12 mouse cellular contexts compared by ENCODE assay signal in the genomic region with DNA sequence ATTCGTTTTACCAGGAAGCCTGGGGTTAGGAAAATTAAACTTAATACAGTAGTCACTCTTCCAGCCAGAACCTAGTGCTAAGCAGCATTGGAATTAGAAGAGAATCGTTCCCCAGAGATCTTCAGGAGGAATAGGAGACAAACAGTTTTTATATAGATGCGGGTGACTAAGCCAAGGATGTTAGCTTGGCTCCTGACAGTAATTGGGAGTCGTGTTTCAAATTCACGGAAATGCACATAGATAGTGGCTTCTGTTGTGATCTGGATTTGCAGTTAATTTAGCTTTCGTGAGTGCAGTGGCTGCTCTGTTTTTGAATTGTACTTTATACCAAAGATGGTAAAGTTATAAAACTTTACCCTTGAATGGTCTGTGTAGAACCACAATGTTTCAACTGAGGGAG.
"Had no signal": no experiment of that assay in that cellular context is flagged by ENCODE, and none has a peak within 500 bp of the region (broad histone marks: within the 10 kb centered on the region; RNA-seq: fewer than 3 reads in every experiment).

No protein-coding gene starts in this region.

- H3K4me1 ChIP-seq: liver, embryonic 12.5 days; midbrain, embryonic 10.5 days; midbrain, embryonic 15.5 days had no signal

- H3K27ac ChIP-seq: limb, embryonic 15.5 days; liver, embryonic 12.5 days; midbrain, embryonic 10.5 days; midbrain, embryonic 15.5 days; stomach, postnatal 0 days had no signal

- H3K36me3 ChIP-seq: limb, embryonic 15.5 days; liver, embryonic 12.5 days; midbrain, embryonic 10.5 days; midbrain, embryonic 15.5 days had no signal

- H3K4me3 ChIP-seq: limb, embryonic 15.5 days; liver, embryonic 12.5 days; midbrain, embryonic 10.5 days; midbrain, embryonic 15.5 days had no signal

- H3K27me3 ChIP-seq: limb, embryonic 15.5 days; liver, embryonic 12.5 days; midbrain, embryonic 15.5 days had no signal

- H3K4me2 ChIP-seq: limb, embryonic 15.5 days; liver, embryonic 12.5 days; lung, embryonic 14.5 days; midbrain, embryonic 15.5 days had no signal

- DNase-seq: kidney, adult 8-10 months; kidney, postnatal 10 days; lung, embryonic 14.5 days; lung, postnatal 10 days; lung, postnatal 4 days; thymus, adult 18-20 months; thymus, postnatal 14 days had no signal

- ATAC-seq: liver, embryonic 12.5 days; midbrain, embryonic 15.5 days had no signal
